Mouse (Mus musculus): Measurements from ENCODE around the gene Gamt. TPM values are rescaled to one million over a fixed set of nuclear protein-coding genes. Genes with fewer than 3 reads are reported as not detected.
A peak's percentile ranks its signal among the peaks of the same experiment; 100 is the strongest.

Gene Gamt
- polyA plus RNA-seq, 1 experiment from 2014 or later: 31.8 TPM

GRCm38 (mm10) chr10:80264341-80265148, 3.7 kb upstream of the Gamt start:
- H3K36me3 ChIP-seq (ENCODE audit: control insufficient read depth, insufficient read depth, low read length): no peaks in the 10 kb centered on the region
- peak overlapping the region; percentile 95 for H3K9ac ChIP-seq (ENCODE audit: low read depth, low read length)
- peak overlapping the region; percentile 83 for H3K27ac ChIP-seq (ENCODE audit: low read depth, low read length)
- peak; percentile 76 for ATAC-seq
- H3K4me2 ChIP-seq (ENCODE audit: low read length): peak overlapping the region; percentile 78
- H3K27me3 ChIP-seq (replicated peaks; ENCODE audit: control insufficient read depth, insufficient read depth, low read length): no peaks in the 10 kb centered on the region
- peaks cover 48% of the 10 kb centered on the region for H3K4me1 ChIP-seq (ENCODE audit: control insufficient read depth, insufficient read depth, low read depth, low read length)
- peak overlapping the region; percentile 89 for H3K4me3 ChIP-seq (ENCODE audit: low read length)
- 2% methylated on average over 63 of the region's 81 CpGs for WGBS
- H3K9me3 ChIP-seq (ENCODE audit: control insufficient read depth, low read length): no peaks in the 10 kb centered on the region

GRCm38 (mm10) chr10:80262776-80263365, 2.1 kb upstream of the Gamt start:
- H3K4me1 ChIP-seq (ENCODE audit: control insufficient read depth, insufficient read depth, low read depth, low read length): peaks cover 43% of the 10 kb centered on the region
- ATAC-seq: no peak
- H3K36me3 ChIP-seq (ENCODE audit: control insufficient read depth, insufficient read depth, low read length): peaks cover 6% of the 10 kb centered on the region
- no peaks in the 10 kb centered on the region for H3K9me3 ChIP-seq (ENCODE audit: control insufficient read depth, low read length)
- H3K4me3 ChIP-seq (ENCODE audit: low read length): no peak overlapping the region
- H3K27ac ChIP-seq (ENCODE audit: low read depth, low read length): no peak overlapping the region
- no peak overlapping the region for H3K9ac ChIP-seq (ENCODE audit: low read depth, low read length)
- 93% methylated on average over 10 of the region's 10 CpGs for WGBS
- no peak overlapping the region for H3K4me2 ChIP-seq (ENCODE audit: low read length)
- no peaks in the 10 kb centered on the region for H3K27me3 ChIP-seq (replicated peaks; ENCODE audit: control insufficient read depth, insufficient read depth, low read length)

GRCm38 (mm10) chr10:80262169-80262568, 1.4 kb upstream of the Gamt start:
- 0 out of 2 replicates have a peak overlapping the region, but pooled peaks have one; percentile 85 for H3K27ac ChIP-seq (ENCODE audit: low read depth, low read length)
- peaks cover 36% of the 10 kb centered on the region for H3K4me1 ChIP-seq (ENCODE audit: control insufficient read depth, insufficient read depth, low read depth, low read length)
- ATAC-seq: no peak
- no peak overlapping the region for H3K9ac ChIP-seq (ENCODE audit: low read depth, low read length)
- peak overlapping the region; percentile 47 for H3K4me3 ChIP-seq (ENCODE audit: low read length)
- WGBS: 73% methylated on average over 12 of the region's 12 CpGs
- H3K9me3 ChIP-seq (ENCODE audit: control insufficient read depth, low read length): no peaks in the 10 kb centered on the region
- H3K27me3 ChIP-seq (replicated peaks; ENCODE audit: control insufficient read depth, insufficient read depth, low read length): no peaks in the 10 kb centered on the region
- H3K4me2 ChIP-seq (ENCODE audit: low read length): peak overlapping the region; percentile 91
- peaks cover 9% of the 10 kb centered on the region for H3K36me3 ChIP-seq (ENCODE audit: control insufficient read depth, insufficient read depth, low read length)

GRCm38 (mm10) chr10:80261585-80261968, 765 bp upstream of the Gamt start:
- peak; percentile 49 for ATAC-seq
- H3K4me2 ChIP-seq (ENCODE audit: low read length): peak overlapping the region; percentile 91
- H3K9me3 ChIP-seq (ENCODE audit: control insufficient read depth, low read length): no peaks in the 10 kb centered on the region
- peak overlapping the region; percentile 47 for H3K4me3 ChIP-seq (ENCODE audit: low read length)
- under 1% methylated on average over 14 of the region's 14 CpGs for WGBS
- peak overlapping the region; percentile 76 for H3K9ac ChIP-seq (ENCODE audit: low read depth, low read length)
- H3K4me1 ChIP-seq (ENCODE audit: control insufficient read depth, insufficient read depth, low read depth, low read length): peaks cover 30% of the 10 kb centered on the region
- peak overlapping the region; percentile 85 for H3K27ac ChIP-seq (ENCODE audit: low read depth, low read length)
- H3K36me3 ChIP-seq (ENCODE audit: control insufficient read depth, insufficient read depth, low read length): peaks cover 12% of the 10 kb centered on the region
- no peaks in the 10 kb centered on the region for H3K27me3 ChIP-seq (replicated peaks; ENCODE audit: control insufficient read depth, insufficient read depth, low read length)

- Histone ChIP-seq H3K36me3 (ENCODE audit: control insufficient read depth, insufficient read depth, low read length) (peaks cover 21% of the 10 kb centered on the region), H3K27ac (ENCODE audit: low read depth, low read length) (peak overlapping the region; percentile 85), H3K4me3 (ENCODE audit: low read length) (peak overlapping the region; percentile 47), H3K9ac (ENCODE audit: low read depth, low read length) (peak overlapping the region; percentile 76), H3K4me1 (ENCODE audit: control insufficient read depth, insufficient read depth, low read depth, low read length) (peaks cover 22% of the 10 kb centered on the region), H3K27me3 (replicated peaks; ENCODE audit: control insufficient read depth, insufficient read depth, low read length) (no peaks in the 10 kb centered on the region), H3K4me2 (ENCODE audit: low read length) (peak overlapping the region; percentile 91), H3K9me3 (ENCODE audit: control insufficient read depth, low read length) (no peaks in the 10 kb centered on the region)
- no peak for ATAC-seq
- WGBS: 3% methylated on average over 19 of the region's 19 CpGs
These were observed 761 bp downstream of the Gamt start for GRCm38 (mm10) chr10:80259861-80260641.

GRCm38 (mm10) chr10:80259463-80259805, 1.4 kb downstream of the Gamt start:
- peak overlapping the region; percentile 8; the same call in 1 of the 2 replicates for H3K4me3 ChIP-seq (ENCODE audit: low read length)
- no peak for ATAC-seq

GRCm38 (mm10) chr10:80258752-80259462, 1.9 kb downstream of the Gamt start:
- Histone ChIP-seq H3K9ac (ENCODE audit: low read depth, low read length) (no peak overlapping the region), H3K9me3 (ENCODE audit: control insufficient read depth, low read length) (no peaks in the 10 kb centered on the region), H3K27ac (ENCODE audit: low read depth, low read length) (no peak overlapping the region), H3K4me1 (ENCODE audit: control insufficient read depth, insufficient read depth, low read depth, low read length) (peaks cover 22% of the 10 kb centered on the region), H3K4me3 (ENCODE audit: low read length) (no peak overlapping the region), H3K4me2 (ENCODE audit: low read length) (peak overlapping the region; percentile 91), H3K36me3 (ENCODE audit: control insufficient read depth, insufficient read depth, low read length) (peaks cover 31% of the 10 kb centered on the region), H3K27me3 (replicated peaks; ENCODE audit: control insufficient read depth, insufficient read depth, low read length) (no peaks in the 10 kb centered on the region)
- ATAC-seq: no peak
- WGBS: 92% methylated on average over 14 of the region's 14 CpGs

More at GRCm38 (mm10) chr10:80259463-80259805, 1.4 kb downstream of the Gamt start:
- H3K27ac ChIP-seq (ENCODE audit: low read depth, low read length): peak overlapping the region; percentile 59; the same call in 1 of the 2 replicates
- H3K4me1 ChIP-seq (ENCODE audit: control insufficient read depth, insufficient read depth, low read depth, low read length): peaks cover 22% of the 10 kb centered on the region
- H3K9me3 ChIP-seq (ENCODE audit: control insufficient read depth, low read length): no peaks in the 10 kb centered on the region
- peak overlapping the region; percentile 91 for H3K4me2 ChIP-seq (ENCODE audit: low read length)
- 67% methylated on average over 6 of the region's 6 CpGs for WGBS
- H3K27me3 ChIP-seq (replicated peaks; ENCODE audit: control insufficient read depth, insufficient read depth, low read length): no peaks in the 10 kb centered on the region
- peaks cover 27% of the 10 kb centered on the region for H3K36me3 ChIP-seq (ENCODE audit: control insufficient read depth, insufficient read depth, low read length)
- H3K9ac ChIP-seq (ENCODE audit: low read depth, low read length): peak overlapping the region; percentile 76

- Histone ChIP-seq H3K36me3 (ENCODE audit: control insufficient read depth, insufficient read depth, low read length) (peaks cover 31% of the 10 kb centered on the region), H3K4me3 (ENCODE audit: low read length) (no peak overlapping the region), H3K27me3 (replicated peaks; ENCODE audit: control insufficient read depth, insufficient read depth, low read length) (no peaks in the 10 kb centered on the region), H3K27ac (ENCODE audit: low read depth, low read length) (no peak overlapping the region), H3K4me1 (ENCODE audit: control insufficient read depth, insufficient read depth, low read depth, low read length) (peaks cover 22% of the 10 kb centered on the region), H3K4me2 (ENCODE audit: low read length) (no peak overlapping the region), H3K9ac (ENCODE audit: low read depth, low read length) (no peak overlapping the region), H3K9me3 (ENCODE audit: control insufficient read depth, low read length) (no peaks in the 10 kb centered on the region)
- no peak for ATAC-seq
- 76% methylated on average over 2 of the region's 2 CpGs for WGBS
These were observed 2.9 kb downstream of the Gamt start for GRCm38 (mm10) chr10:80257936-80258335.
